Mouse (Mus musculus): ENCODE measurements around the gene Bub1b.
"Not testable (repeated sequence)": the region's sequence is repeated elsewhere in the genome, so short reads cannot be mapped to it uniquely, and the experiment has no call there.

Bub1b gene

GRCm38 (mm10) chr2:118620101-118620500, 22.1 kb downstream of the Bub1b start:
- DNase-seq, result no peak

GRCm38 (mm10) chr2:118620608-118621007, 22.6 kb downstream of the Bub1b start:
- DNase-seq, result no peak

- no peak for DNase-seq
Observed at GRCm38 (mm10) chr2:118629276-118629675, 31.3 kb downstream of the Bub1b start.

- no peak for DNase-seq
Observed at GRCm38 (mm10) chr2:118633441-118633840, 35.4 kb downstream of the Bub1b start.

- no peak for DNase-seq
Observed at GRCm38 (mm10) chr2:118637258-118637657, 39.2 kb downstream of the Bub1b start.

- DNase-seq, result peak; percentile 46
Observed at GRCm38 (mm10) chr2:118637888-118638526, 40.0 kb downstream of the Bub1b start.

GRCm38 (mm10) chr2:118638686-118639085, 40.7 kb downstream of the Bub1b start:
- no peak for DNase-seq

- DNase-seq, result no peak
Observed at GRCm38 (mm10) chr2:118641147-118641546, 43.1 kb downstream of the Bub1b start.

GRCm38 (mm10) chr2:118642431-118642830, 44.4 kb downstream of the Bub1b start:
- no peak for DNase-seq

GRCm38 (mm10) chr2:118642942-118643341, 44.9 kb downstream of the Bub1b start:
- DNase-seq, result no peak

GRCm38 (mm10) chr2:118646665-118647064, 48.7 kb downstream of the Bub1b start:
- no peak for DNase-seq

GRCm38 (mm10) chr2:118650697-118651096, 52.7 kb downstream of the Bub1b start:
- not testable (repeated sequence) for DNase-seq

GRCm38 (mm10) chr2:118656688-118657281, 58.8 kb downstream of the Bub1b start:
- no peak for DNase-seq

- no peak for DNase-seq
Observed at GRCm38 (mm10) chr2:118658457-118658856, 60.4 kb downstream of the Bub1b start.

- no peak for DNase-seq
Observed at GRCm38 (mm10) chr2:118659077-118659476, 61.1 kb downstream of the Bub1b start.

GRCm38 (mm10) chr2:118659493-118659892, 61.5 kb downstream of the Bub1b start:
- DNase-seq, result no peak

GRCm38 (mm10) chr2:118659998-118660452, 62.0 kb downstream of the Bub1b start:
- no peak for DNase-seq

GRCm38 (mm10) chr2:118661891-118662290, 63.9 kb downstream of the Bub1b start:
- DNase-seq, result no peak

GRCm38 (mm10) chr2:118662902-118663803, 65.1 kb downstream of the Bub1b start, which contains the start of gene Pak6:
Gene Pak6 (plus strand): TSS chr2:118663303.
- DNase-seq, result no peak

GRCm38 (mm10) chr2:118663804-118664766, 66.1 kb downstream of the Bub1b start:
- no peak for DNase-seq

GRCm38 (mm10) chr2:118664975-118665516, 67.0 kb downstream of the Bub1b start:
- DNase-seq, result no peak

GRCm38 (mm10) chr2:118665616-118666015, 67.6 kb downstream of the Bub1b start:
- DNase-seq, result no peak
